Mouse (Mus musculus) heart, embryonic 14.5 days (tissue): ENCODE data around the gene Atxn3. TPM values are rescaled to one million over a fixed set of nuclear protein-coding genes. Genes with fewer than 3 reads are reported as not detected.

Experiments
- ATAC-seq: fragments of 200-750 bp; cut with Nextera tagmentation; 2 replicates; pipeline ENCODE4 v1.8.0; 2017; ENCODE audit warnings: low read depth, moderate TSS enrichment; ENCODE audit not compliant: insufficient number of reproducible peaks, insufficient read depth, low FRiP score
- H3K27ac ChIP-seq, 2 experiments: fragments of 200-500 bp in 1 of 2; fragments of 300-500 bp in 1 of 2; sonication (generic) in 1 of 2; replicated peaks in 1 of 2; 2 replicates each; pipeline ENCODE4 v1.5.1; 2012 to 2014; ENCODE audit warnings: low read depth in 2 of 2, low read length in 2 of 2, control low read depth in 1 of 2, mild to moderate bottlenecking in 1 of 2, mixed read lengths in 1 of 2; ENCODE audit not compliant: control insufficient read depth in 1 of 2, insufficient read depth in 1 of 2
- H3K27me3 ChIP-seq: fragments of 300-500 bp; sonication (generic); 2 replicates; pipeline ENCODE4 v1.6.1; 2014; ENCODE audit warnings: mild to moderate bottlenecking, low read length, control low read depth; ENCODE audit not compliant: control insufficient read depth, insufficient read depth
- H3K36me3 ChIP-seq: fragments of 300-500 bp; sonication (generic); 2 replicates; pipeline ENCODE4 v1.6.1; 2014; ENCODE audit warnings: mild to moderate bottlenecking, control low read depth, low read length, mixed read lengths; ENCODE audit not compliant: control insufficient read depth, insufficient read depth
- H3K4me1 ChIP-seq, 2 experiments: fragments of 200-500 bp in 1 of 2; fragments of 300-500 bp in 1 of 2; sonication (generic) in 1 of 2; 2 replicates each; pipeline ENCODE4 v1.6.1; 2012 to 2014; ENCODE audit warnings: low read length in 2 of 2, control low read depth in 1 of 2, mixed read lengths in 1 of 2; ENCODE audit not compliant: control insufficient read depth in 2 of 2, insufficient read depth in 2 of 2
- H3K4me2 ChIP-seq: fragments of 300-500 bp; sonication (generic); 2 replicates; pipeline ENCODE4 v1.6.1; 2014; ENCODE audit warnings: mild to moderate bottlenecking, low read length
- H3K4me3 ChIP-seq, 2 experiments: fragments of 200-500 bp in 1 of 2; fragments of 300-500 bp in 1 of 2; sonication (generic) in 1 of 2; 2 replicates each; pipeline ENCODE4 v1.5.1; 2012 to 2014; ENCODE audit warnings: low read length in 2 of 2, mild to moderate bottlenecking in 2 of 2, control low read depth in 1 of 2, low read depth in 1 of 2, moderate library complexity in 1 of 2; ENCODE audit not compliant: control insufficient read depth in 1 of 2, insufficient read depth in 1 of 2
- H3K9ac ChIP-seq: fragments of 300-500 bp; sonication (generic); 2 replicates; pipeline ENCODE4 v1.6.1; 2014; ENCODE audit warnings: mild to moderate bottlenecking, low read length
- H3K9me3 ChIP-seq: fragments of 300-500 bp; sonication (generic); 2 replicates; pipeline ENCODE4 v1.6.1; 2016; ENCODE audit warnings: low read length, control low read depth; ENCODE audit not compliant: control insufficient read depth
- WGBS: fragments of 180-500 bp; shearing (Covaris S2); extraction: QIAGEN DNeasy Blood & Tissue Kit; methylation state at CpG from one replicate; pipeline ENCODE4 v1.1.7; 2014; 5-methylcytosine and 5-hydroxymethylcytosine counted together
- polyA plus RNA-seq: library from polyadenylated mRNA; unstranded; fragments of >200 nt; fragmentation: Nextera tagmentation; extraction: Ambion mirVana; gene quantifications from 2 replicates; pipeline ENCODE4 v1.2.1, GENCODE M21; 2014

The Atxn3 gene
- polyA plus RNA-seq, 1 experiment from 2014 or later: 10.2 TPM

GRCm38 (mm10) chr12:101904906-101905305, 53.1 kb downstream of the Atxn3 start:
- no peaks in the 10 kb centered on the region for H3K27me3 ChIP-seq
- no peaks in the 10 kb centered on the region for H3K4me1 ChIP-seq
- H3K4me2 ChIP-seq: no peak overlapping the region
- H3K9ac ChIP-seq: no peak overlapping the region
- no peak for ATAC-seq
- H3K9me3 ChIP-seq: no peaks in the 10 kb centered on the region
- 90% methylated on average over 4 of the region's 4 CpGs for WGBS
- no peak overlapping the region for H3K27ac ChIP-seq
- H3K36me3 ChIP-seq: peaks cover 44% of the 10 kb centered on the region
- no peak overlapping the region for H3K4me3 ChIP-seq

DNA sequence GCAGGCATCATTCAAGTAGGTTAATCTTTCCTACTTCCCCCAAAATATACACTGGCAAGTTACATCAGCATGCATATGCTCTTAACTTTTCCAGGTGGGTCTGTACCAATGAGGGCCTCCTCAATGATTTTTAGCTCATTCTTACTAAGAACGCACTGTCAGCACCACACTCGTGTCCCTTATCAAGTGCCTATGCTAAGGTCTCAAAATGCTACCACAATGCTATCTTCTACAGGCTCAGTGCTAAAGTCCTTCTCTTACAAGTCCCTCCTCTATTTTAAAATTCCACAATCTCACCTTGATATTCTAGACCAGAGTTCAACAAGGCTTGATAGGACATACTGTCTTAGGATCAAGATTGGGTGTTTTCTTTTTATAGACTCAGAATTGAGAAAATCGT, 53.9 kb downstream of the Atxn3 start:
- no peak overlapping the region for H3K27ac ChIP-seq
- no peaks in the 10 kb centered on the region for H3K9me3 ChIP-seq
- H3K4me3 ChIP-seq: no peak overlapping the region
- no peak overlapping the region for H3K4me2 ChIP-seq
- H3K4me1 ChIP-seq: no peaks in the 10 kb centered on the region
- no peak overlapping the region for H3K9ac ChIP-seq
- WGBS: 75% methylated on average over 3 of the region's 3 CpGs
- H3K36me3 ChIP-seq: peaks cover 44% of the 10 kb centered on the region
- H3K27me3 ChIP-seq: no peaks in the 10 kb centered on the region
- no peak for ATAC-seq

GRCm38 (mm10) chr12:101899671-101900245, 58.3 kb downstream of the Atxn3 start:
- Histone ChIP-seq H3K4me1 (no peaks in the 10 kb centered on the region), H3K27ac (no peak overlapping the region), H3K9me3 (no peaks in the 10 kb centered on the region), H3K4me2 (no peak overlapping the region), H3K36me3 (peaks cover 38% of the 10 kb centered on the region), H3K4me3 (no peak overlapping the region), H3K27me3 (no peaks in the 10 kb centered on the region), H3K9ac (no peak overlapping the region)
- ATAC-seq: no peak
- 60% methylated on average over 2 of the region's 2 CpGs for WGBS

DNA sequence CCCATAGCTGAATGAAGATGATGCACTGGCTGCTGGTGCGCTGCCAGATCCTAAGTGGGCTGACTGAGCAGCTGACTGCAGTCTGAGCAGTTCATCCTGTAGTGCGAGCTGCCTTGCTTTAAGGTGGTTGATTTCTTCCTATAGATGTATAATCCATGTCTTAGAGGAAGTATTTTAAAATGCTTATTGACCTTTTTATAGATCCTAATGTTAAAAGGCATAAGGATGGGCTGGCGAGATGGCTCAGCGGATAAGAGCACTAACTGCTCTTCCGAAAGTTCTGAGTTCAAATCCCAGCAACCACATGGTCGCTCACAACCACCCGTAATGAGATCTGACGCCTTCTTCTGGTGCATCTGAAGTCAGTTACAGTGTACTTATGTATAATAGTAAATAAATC, 59.1 kb downstream of the Atxn3 start:
- 95% methylated on average over 8 of the region's 8 CpGs for WGBS
- no peaks in the 10 kb centered on the region for H3K27me3 ChIP-seq
- no peak overlapping the region for H3K4me3 ChIP-seq
- no peak for ATAC-seq
- H3K9me3 ChIP-seq: no peaks in the 10 kb centered on the region
- no peaks in the 10 kb centered on the region for H3K4me1 ChIP-seq
- no peak overlapping the region for H3K27ac ChIP-seq
- no peak overlapping the region for H3K4me2 ChIP-seq
- H3K36me3 ChIP-seq: peaks cover 43% of the 10 kb centered on the region
- H3K9ac ChIP-seq: no peak overlapping the region

- Histone ChIP-seq H3K9ac (no peak overlapping the region), H3K27ac (no peak overlapping the region), H3K4me2 (no peak overlapping the region), H3K36me3 (peaks cover 52% of the 10 kb centered on the region), H3K9me3 (no peaks in the 10 kb centered on the region), H3K4me1 (no peaks in the 10 kb centered on the region), H3K4me3 (no peak overlapping the region), H3K27me3 (no peaks in the 10 kb centered on the region)
- WGBS: 78% methylated on average over 7 of the region's 7 CpGs
- ATAC-seq: no peak
Observed at GRCm38 (mm10) chr12:101897113-101897512, 60.9 kb downstream of the Atxn3 start.

DNA sequence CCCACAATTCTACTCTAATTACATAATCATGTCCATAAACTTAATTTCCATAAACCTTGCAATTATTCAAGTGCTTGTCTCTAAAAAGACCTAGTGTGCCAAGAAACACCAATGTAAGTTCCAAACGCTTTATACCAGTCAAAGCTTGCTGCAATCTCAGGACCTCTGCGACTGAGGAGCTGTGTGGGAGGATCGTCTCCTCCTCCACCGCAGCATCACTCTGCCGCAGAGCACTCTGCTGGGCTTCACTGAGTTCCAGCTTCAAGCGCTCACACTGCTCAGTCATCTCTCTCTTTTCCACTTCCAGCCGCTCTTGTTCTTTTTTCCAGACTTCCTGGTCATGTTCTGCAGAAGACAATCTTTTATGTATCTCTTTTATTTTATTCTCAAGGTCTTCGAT, 64.8 kb downstream of the Atxn3 start:
- no peaks in the 10 kb centered on the region for H3K4me1 ChIP-seq
- no peak overlapping the region for H3K9ac ChIP-seq
- no peak overlapping the region for H3K4me2 ChIP-seq
- no peak overlapping the region for H3K27ac ChIP-seq
- ATAC-seq: no peak
- no peaks in the 10 kb centered on the region for H3K9me3 ChIP-seq
- peaks cover 76% of the 10 kb centered on the region for H3K36me3 ChIP-seq
- WGBS: 80% methylated on average over 8 of the region's 8 CpGs
- no peaks in the 10 kb centered on the region for H3K27me3 ChIP-seq
- H3K4me3 ChIP-seq: no peak overlapping the region

DNA sequence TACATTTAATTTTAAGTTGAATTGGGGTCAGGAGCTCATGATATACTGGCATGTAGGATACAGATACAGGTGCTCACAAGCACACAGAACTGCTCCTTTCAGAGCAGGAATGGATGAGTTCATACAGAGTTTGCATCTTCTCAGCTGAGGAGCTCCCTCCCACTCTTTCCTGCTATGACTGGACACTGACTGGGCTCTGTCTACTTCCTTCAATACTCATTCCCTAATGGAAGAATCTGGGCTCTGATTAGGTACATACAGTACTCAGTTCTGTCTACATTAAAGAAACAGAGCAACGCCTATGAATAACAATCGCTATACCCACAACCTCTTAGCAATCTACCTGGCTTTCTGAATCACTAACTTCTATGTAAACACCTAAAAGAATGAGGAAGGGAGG, 65.2 kb downstream of the Atxn3 start:
- Histone ChIP-seq H3K36me3 (peaks cover 77% of the 10 kb centered on the region), H3K4me1 (no peaks in the 10 kb centered on the region), H3K4me2 (no peak overlapping the region), H3K27ac (no peak overlapping the region), H3K4me3 (no peak overlapping the region), H3K9ac (no peak overlapping the region), H3K9me3 (no peaks in the 10 kb centered on the region), H3K27me3 (no peaks in the 10 kb centered on the region)
- WGBS: 93% methylated on average over 2 of the region's 2 CpGs
- ATAC-seq: no peak

- H3K4me2 ChIP-seq: no peak overlapping the region
- peaks cover 81% of the 10 kb centered on the region for H3K36me3 ChIP-seq
- H3K4me3 ChIP-seq: no peak overlapping the region
- H3K9me3 ChIP-seq: no peaks in the 10 kb centered on the region
- no peaks in the 10 kb centered on the region for H3K4me1 ChIP-seq
- 88% methylated on average over 5 of the region's 5 CpGs for WGBS
- no peaks in the 10 kb centered on the region for H3K27me3 ChIP-seq
- no peak overlapping the region for H3K27ac ChIP-seq
- H3K9ac ChIP-seq: no peak overlapping the region
- ATAC-seq: no peak
Observed at GRCm38 (mm10) chr12:101891066-101891465, 67.0 kb downstream of the Atxn3 start.
